Mouse (Mus musculus) spleen, adult 18-20 months (tissue): ENCODE data around the gene Ehbp1l1.
"Not testable (repeated sequence)": the region's sequence is repeated elsewhere in the genome, so short reads cannot be mapped to it uniquely, and the experiment has no call there.

Experiments
- DNase-seq, 2 experiments: peaks; one replicate each; pipeline ENCODE4 v3.0.0; 2022; ENCODE audit warnings: mixed read lengths in 2 of 2

Ehbp1l1 gene

DNA sequence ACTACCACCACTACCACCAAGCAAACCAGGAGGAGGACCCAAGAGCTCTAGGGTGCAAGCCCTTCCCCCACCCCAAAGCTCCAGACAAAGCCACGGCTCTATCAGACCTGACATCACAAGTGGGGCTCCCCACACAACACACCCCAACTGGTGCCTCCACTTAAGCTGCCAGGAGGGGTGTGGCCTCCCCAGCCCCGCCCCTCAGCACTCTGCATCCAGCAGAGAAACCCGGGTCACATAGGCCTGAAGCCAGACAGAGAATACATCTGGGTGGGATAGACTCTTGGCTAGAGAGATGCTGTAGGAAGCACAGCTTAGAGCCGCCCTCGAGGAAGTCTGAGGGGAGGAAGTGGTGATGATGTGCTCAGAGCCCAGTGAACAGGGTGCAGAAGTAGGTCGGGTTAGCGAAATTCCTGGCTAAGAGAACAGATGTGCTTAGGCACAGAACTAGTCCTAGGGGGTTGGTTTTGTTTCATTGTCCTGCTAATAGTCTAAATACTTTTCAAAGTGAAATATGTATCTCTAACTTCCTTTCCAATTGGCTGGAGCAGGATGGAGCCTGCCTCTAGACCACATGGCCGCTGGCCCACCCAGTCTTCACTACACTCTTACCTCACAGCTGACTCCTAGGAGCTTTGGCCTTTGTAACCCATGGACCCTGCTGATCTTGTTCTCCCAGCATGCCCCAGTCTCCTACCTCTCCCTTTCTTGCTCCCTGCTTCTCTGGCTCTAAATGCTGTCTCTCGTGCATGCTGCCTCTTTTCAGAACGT lies 21.1 kb downstream of the Ehbp1l1 start:
- no peak for DNase-seq

DNA sequence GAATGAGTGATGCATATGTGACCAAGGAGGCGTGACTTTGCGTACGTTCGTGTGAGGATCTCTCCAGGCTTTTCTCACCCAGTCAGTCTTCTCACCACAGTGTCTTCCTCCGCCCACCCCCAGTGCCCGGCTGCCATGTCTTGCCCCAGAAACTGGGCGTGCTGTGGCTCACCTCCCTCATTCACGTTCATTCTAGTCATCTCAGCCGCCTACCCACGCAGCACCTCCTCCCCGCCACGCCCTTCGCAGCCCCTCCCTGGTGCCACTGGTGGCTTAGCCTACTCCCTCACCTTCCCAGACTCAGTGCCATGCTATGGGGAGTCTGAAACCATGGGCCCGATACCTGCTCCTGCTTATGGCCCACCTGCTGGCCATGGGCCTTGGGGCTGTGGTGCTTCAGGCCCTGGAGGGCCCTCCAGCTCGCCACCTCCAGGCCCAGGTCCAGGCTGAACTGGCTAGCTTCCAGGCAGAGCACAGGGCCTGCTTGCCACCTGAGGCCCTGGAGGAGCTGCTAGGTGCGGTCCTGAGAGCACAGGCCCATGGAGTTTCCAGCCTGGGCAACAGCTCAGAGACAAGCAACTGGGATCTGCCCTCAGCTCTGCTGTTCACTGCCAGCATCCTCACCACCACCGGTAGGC lies 21.8 kb downstream of the Ehbp1l1 start, which contains the start of gene Kcnk7:
Kcnk7 (plus strand) TSS at position 205 of the 638 bp plus-strand sequence.
- no peak for DNase-seq

DNA sequence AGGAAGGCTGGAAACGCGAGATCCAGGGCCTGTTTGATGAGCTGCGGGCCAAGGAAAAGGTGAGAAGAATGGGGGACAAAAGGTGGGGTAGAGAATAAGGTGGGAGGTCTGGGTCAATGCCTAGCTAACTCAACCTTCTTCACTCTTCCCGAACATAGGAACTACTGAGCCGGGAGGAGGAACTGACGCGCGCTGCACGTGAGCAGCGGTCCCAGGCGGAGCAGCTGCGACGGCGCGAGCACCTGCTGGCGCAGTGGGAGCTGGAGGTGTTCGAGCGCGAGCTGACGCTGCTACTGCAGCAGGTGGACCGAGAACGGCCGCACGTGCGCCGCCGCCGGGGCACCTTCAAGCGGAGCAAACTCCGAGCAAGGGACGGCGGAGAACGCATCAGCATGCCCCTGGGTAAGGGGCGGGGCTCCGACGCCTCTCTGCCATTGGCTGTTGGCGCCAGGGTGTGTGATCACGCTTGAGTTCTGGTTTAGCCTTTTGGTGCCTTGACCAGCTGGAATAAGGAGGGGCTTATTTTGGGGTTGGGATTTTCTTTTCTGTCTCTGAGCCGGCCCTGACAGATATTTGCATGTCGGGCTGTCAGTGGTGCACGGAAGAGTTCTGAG lies 30.2 kb downstream of the Ehbp1l1 start:
- DNase-seq, result no peak

DNA sequence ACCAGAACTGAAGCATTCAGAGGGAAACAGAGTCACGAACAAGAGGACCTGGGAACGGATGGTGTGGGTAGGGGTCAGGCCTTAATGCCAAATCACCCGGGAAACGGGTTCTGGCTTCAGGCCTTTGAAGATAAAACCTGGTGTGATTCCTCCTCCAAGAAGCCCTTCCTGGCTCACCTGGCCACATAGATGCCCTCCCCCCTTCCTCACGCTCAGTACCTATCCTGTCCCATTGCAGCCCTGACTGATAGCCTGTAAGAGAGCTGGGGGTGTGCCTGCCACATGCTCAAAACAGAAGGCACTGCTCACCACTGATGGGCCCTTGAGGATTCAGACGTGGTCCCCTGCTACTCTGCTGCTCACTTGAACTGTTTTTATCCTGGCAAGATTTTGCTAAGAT lies 32.3 kb downstream of the Ehbp1l1 start:
- no peak for DNase-seq

DNA sequence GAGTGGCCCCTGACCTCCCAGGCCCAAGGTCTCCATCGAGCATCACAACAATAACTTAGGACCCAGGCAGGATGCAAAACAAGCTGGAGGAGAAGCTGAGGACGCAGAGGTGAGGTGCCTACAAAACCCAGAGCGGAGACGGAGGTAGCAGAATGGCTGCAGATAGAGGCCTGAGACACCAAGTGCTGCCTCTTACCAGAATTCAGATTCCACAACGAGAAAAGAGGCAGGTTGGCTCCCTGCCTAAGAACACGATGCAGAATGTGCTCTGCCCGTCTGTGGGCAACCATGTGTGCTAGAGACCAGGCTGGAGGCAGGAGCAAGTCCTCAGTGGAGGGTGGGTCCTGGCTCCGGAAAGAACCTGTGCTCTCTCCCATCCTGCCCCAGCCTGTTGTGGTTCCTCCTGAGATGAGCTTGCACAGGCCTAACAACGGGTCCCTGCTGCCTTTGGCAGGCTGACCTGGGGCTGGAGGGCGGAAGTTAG lies 33.2 kb downstream of the Ehbp1l1 start:
- no peak for DNase-seq

DNA sequence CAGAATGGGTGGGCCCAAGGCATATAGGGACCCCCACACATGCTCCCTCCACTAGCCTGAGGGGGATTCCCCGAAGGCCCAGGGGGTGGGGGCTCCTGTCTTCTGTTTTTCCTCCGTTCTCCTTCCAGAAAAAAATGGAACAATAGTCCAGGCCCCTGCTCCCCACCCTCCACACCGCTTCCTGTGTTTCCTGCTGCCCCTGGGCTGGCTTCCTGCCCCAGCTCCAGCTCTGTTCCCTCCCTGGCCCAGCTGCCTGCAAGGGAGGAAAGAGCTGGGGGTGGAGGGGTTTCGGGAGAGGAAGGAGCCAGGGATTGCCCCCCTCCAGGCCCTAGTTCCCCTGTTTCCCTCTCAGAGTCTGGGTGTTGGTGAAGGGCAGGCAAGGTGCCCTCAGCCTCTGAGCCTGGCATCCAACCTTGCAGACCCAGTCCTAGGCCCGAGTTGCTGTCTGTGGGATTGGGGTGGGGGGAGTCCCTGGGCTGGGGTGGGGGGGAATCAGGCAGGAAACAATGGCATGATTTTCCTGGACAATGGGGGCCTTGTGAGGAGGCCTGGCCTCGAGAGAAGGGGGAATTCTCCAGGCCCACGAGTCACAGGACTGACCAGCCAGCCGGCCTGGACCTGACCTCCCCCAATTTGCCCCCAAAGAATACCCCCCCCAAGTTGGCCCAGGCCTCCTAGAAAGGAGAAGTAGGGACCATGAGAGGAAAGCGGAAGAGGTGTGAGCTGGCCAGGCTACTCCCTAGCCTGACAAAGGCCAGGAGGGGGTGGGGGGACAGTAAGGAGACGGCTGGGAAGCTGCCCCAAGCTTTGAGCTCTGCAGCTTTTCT lies 33.8 kb downstream of the Ehbp1l1 start:
- no peak for DNase-seq

DNA sequence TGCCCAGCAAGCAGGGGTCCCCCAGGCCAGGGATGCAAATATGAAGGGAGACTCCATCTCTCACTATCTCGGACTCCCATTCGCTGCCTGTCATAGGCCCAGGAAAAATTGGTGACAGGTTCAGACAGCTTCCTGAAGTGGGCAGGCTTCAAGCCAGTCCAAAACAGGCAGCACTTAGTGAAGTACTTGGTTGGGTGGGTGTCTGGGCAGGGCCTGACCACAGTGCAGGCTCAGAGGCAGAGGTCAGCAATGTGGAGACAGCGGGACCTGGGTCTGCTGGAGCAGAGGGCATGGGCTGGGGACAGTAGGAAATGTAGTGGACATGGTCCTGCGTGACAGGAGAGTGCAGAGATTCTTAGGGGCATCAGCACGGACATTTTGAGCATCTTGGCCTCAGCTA lies 34.5 kb downstream of the Ehbp1l1 start:
- no peak for DNase-seq

DNA sequence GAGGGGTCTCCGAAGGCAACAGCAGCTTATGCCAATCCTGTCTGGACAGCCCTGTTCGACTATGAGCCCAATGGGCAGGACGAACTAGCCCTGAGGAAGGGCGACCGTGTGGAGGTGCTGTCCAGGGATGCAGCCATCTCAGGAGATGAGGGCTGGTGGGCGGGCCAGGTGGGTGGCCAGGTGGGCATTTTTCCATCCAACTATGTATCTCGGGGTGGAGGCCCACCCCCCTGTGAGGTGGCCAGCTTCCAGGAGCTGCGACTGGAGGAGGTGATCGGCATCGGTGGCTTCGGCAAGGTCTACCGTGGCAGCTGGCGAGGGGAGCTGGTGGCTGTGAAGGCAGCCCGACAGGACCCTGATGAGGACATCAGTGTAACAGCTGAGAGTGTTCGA lies 35.8 kb downstream of the Ehbp1l1 start:
- no peak for DNase-seq

DNA sequence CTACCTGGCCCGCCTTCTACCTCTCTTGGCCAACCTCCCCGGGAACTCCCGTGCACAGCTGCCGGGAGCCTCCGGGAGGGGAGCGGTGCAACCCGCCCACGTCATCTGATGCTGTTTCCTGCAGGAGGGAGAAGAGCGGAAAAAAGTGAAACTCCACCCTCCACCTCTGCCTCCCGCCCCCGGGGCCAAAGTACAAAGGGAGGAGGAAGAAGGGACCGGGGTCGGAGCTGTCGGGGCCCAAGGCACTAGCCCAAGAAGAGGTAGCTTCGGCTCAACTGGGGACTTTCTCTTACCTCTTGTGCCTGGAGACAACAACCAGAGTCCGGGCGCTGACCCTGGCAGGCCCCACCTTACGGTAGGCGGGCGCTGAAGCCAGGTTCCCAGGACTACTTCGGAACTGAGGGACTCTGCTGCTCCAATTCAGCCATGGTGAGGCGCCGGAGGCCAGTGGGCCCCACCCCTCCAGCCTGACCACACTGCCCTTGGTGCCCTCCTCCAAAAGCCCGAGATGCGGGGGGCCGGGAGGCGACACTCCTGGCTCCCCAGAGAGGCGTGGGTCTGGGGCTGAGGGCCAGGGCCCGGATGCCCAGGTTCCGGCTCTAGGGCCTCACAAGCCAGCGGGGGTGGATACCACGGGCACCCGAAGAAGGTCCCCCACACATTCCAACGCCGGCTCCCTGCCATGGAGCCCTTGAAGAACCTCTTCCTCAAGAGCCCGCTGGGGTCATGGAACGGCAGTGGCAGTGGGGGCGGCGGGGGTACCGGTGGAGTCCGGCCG lies 36.4 kb downstream of the Ehbp1l1 start:
- DNase-seq, result peak; percentile 82 to 86

DNA sequence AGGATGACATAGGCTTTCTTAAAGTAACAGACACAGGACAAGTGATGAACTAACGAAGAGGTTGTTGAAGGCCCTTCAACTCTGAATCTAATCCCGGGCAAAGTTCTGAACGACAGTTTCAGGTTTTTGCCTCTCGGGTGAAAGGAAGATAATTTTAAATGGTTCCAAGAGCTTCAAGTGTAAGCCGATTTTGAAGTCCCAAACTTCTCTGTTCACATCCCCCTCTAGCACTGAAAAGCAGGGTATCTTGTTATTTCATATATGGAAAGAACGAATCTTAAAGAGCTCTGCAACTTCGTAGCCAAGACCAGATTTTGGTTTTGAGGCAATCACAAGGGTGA lies 37.1 kb downstream of the Ehbp1l1 start:
- no peak for DNase-seq

DNA sequence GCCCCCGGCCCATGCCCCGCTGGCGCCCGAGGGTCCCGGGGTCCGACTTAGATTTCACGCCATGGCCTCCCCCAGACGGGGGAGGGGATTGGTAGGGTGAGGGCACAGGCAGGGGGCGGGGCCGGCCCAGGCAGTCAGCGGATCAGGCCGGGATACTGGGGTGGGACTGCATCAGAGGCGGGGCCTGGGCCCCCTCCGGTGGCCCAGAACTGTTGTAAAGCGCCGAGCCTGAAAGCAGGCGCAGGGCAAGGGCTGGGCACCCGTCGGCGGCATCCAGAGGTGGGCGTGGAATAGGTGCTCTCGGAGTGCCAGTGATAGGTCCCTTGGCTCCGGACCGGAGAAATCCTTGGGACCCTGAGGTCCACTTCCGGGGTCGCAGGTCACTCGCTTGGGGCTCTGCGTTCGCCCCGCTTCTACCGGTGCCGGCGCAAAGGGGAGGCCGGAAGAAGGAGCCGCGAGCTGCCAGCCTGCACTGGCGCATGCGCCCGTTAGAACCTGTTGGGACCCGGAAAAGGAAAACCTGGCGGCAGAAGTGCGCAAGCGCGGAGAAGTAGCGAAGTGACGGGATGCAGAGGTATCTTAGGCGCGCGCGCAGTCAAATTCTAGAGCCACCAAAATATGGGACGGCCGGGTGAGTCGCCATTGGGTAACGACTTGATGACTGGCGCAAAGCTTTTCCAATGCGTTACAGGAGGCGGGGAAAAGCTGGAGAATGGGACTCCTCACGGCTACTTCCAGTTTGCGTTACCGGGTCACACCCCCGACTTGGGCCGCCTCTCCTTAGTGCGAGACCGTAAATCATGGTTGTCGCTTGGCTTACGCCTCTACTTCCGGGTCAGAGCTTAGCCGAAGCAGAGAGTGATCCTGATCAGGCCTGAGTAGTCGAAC lies 37.7 kb downstream of the Ehbp1l1 start, which contains the start of the genes Map3k11 and Pcnx3:
Map3k11 (plus strand) TSS at position 543 of the 888 bp plus-strand sequence.
Pcnx3 (minus strand) TSS at position 709 of the 888 bp plus-strand sequence.
- DNase-seq, result peak; percentile 89 to 94

DNA sequence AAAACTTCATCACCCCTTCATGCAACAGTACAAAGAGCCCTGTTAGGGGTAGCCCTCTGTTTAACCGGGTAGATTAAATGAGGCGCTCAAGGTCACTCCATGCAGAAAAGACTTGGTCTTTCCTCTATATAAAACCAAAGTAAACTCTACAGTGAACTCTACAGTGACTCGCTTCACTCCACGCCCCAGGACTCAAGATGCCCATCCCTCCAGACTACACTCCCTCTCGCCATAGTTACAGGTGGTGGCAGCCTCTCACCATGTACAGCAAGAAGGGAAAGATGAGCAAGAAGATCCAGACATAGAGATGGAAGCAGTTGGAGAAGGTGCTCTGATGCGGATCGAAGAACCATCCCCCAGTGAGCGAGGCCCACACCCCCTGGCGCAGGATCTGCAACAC lies 38.4 kb downstream of the Ehbp1l1 start:
- DNase-seq, result no peak

DNA sequence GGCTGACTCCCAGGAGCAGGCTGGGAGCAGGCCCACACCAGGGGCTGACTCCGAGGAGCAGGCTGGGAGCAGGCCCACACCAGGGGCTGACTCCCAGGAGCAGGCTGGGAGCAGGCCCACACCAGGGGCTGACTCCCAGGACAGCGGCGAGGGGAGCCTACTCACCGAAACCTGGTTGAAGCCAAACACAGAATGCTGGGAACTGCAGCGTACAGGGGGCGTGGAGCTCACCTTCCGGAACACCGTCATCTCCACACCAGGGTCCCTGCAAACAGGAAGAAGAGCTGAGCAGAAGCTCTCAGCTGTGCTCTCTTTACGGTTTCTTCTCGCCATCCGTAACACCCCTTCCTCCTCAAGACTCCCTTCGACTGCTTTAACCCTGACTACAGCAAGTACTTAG lies 39.2 kb downstream of the Ehbp1l1 start:
- not testable (repeated sequence) for DNase-seq

DNA sequence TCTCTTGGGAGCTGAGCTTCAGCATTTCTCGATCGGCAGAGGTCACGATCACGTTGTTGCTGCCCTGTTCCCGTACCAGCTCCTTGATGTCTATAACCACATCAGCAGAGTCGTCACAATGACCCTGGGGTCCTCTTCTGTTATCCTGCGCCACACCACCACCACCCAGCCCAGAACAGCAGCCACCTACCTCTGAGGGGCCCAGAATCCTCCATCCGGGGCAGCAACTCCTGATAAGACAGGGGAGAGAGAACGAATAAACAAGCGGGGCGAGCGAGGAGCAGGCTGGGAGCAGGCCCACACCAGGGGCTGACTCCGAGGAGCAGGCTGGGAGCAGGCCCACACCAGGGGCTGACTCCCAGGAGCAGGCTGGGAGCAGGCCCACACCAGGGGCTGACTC lies 39.7 kb downstream of the Ehbp1l1 start:
- no peak for DNase-seq

DNA sequence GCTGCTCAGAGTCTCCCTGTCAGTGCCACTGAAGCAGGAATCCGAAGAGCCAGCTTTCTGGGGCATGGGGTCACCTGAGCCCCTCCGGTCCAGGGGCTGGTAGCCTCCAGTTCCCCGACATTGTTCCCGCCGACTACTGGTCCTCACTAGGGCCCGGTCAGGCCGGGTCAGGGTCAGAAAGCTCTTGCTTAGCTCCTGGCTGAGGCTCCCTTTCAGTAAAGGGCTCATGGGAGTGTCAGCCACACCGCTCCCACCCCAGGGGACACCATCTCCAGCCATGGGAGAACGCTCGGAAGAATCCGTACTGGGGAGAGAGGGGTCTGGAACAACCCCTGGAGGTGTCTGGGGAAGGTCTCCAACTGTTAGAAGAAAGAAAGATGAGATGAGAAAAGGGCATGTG lies 40.3 kb downstream of the Ehbp1l1 start:
- no peak for DNase-seq

DNA sequence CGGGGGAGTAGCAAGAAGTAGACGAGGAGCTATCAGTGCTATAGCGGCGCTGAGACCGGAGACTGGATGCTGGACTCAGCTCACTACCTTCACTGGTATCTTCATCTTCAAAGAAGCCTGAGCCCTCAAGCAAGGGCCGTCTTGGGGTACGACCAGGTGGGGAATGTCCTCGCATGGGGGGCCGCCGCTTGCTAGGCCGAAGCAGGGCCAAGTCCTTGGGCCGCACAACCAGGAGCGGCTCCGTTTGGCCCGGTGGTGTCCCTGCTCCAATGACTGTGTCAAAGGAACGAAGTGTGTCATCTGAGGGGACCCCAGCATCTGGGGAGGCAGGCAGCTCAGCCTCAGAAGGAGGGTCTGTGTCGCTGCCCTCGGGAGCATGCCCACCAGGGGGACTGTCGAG lies 40.7 kb downstream of the Ehbp1l1 start:
- no peak for DNase-seq

DNA sequence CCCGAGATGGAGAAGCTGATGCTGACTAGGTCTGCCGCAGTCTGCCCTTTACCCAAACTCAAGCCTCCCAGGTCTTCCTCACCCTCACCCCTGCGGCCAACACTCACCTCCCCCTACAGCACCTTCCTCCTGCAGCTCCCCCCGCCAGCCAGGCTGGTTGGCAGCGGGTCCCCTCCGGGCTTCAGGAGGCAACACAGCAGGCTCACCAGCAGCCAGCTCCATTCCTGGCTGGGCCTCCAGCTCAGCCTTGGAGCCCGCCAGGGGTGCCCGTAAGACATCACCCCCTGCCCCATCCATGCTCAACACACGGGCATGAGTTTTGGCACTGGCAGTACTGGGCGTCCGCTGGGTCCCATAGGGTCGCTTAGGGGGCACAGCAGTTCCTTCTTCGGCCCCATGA lies 41.1 kb downstream of the Ehbp1l1 start:
- no peak for DNase-seq

DNA sequence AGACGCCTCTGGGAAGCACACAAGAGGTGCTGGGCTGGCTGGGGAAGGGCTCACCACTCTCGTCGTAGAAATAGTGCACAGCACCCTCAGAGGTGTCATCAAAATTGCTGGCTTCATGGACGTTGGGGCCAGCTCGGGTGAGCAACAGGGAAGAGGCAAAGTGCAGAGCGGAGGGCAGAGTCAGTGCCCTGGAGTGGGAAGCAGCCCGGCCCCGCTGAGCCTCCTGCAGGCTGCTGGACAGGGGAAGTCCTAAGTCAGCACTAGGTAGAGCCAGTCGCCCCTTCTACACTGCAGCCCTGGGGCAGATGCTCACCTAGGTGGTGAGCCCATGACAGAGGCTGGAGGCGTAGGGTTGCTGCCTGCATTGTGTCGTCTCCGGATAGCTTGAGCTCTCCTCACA lies 41.9 kb downstream of the Ehbp1l1 start:
- DNase-seq, result no peak

DNA sequence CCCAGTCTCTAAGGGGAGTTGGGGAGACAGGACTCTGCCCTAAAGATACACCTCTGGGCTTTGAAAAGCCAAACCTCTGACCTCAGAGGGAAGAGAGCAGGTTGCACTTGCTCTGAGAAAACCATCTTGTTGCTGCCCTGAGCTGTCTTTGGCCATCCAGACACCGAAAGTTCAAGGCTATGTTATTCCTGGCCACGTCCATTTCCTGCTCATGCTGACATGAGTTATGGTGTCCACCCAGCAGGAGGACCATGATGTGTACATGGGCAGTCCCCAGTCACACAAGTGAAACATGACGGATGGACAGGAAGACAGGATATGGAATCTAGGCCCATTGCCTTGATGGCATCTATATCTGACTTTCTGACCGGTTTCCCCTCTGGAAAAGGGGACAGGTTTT lies 45.7 kb downstream of the Ehbp1l1 start:
- DNase-seq, result no peak

DNA sequence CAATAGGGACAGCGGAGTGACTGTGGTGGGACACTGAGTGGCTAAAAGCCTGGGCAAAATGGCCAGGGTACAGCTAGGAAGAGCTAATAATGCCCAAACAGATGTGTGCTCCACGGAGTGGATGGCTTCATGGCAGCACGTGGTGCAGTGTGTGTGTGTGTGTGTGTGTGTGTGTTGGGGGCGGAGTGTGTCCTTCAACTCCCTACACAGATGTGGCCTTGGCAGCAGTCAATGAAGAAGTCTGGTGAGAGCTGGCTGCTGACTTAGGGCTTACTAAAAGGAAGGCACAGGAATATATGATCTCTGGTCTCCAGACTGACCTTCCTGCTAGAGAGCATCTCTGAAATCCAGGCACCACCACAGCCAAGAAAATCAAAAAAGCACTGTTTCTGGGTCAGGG lies 57.7 kb downstream of the Ehbp1l1 start:
- DNase-seq, result no peak

DNA sequence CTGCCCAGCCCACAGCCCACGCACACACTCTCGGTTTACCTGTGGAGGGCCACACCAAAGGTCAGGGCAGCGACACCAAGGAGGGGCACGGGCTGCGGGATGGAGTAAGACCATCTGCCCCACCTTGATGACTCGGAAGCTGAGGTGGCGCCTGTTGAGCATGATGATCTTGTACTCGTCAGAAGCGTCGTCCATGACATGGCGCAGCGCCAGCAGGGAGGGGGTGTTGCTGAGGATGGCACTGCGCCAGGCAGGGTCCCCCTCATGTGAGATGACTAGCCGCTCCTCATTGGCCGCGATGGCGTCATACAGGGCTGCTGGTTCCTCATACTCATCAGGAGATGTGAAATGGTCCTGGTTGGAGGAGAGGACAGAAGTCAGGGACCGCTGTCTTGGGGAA lies 59.7 kb downstream of the Ehbp1l1 start:
- no peak for DNase-seq
